Mouse (Mus musculus) brain, embryonic 14.5 days (tissue): ENCODE results near the gene Cog5.

Source experiments
- CTCF ChIP-seq: fragments of 200-500 bp; IDR thresholded peaks from 2 replicates; pipeline ENCODE4 v1.5.1; 2012; ENCODE audit warnings: inconsistent platforms, mild to moderate bottlenecking, moderate library complexity, borderline replicate concordance; ENCODE audit not compliant: insufficient read depth, insufficient read length; ENCODE audit errors: extremely low read depth
- POLR2A ChIP-seq: fragments of 200-500 bp; IDR thresholded peaks from 2 replicates; pipeline ENCODE4 v1.6.1; 2012; ENCODE audit warnings: mild to moderate bottlenecking, inconsistent platforms, borderline replicate concordance; ENCODE audit not compliant: poor library complexity, insufficient read depth, insufficient read length, severe bottlenecking; ENCODE audit errors: extremely low read depth

- no peak for TF ChIP-seq POLR2A
- no peak for TF ChIP-seq CTCF
Observed at GRCm38 (mm10) chr12:31755885-31756755, 101.5 kb downstream of the Cog5 start.
